Mouse (Mus musculus): ENCODE results near the gene Arid1a.

Arid1a gene

DNA sequence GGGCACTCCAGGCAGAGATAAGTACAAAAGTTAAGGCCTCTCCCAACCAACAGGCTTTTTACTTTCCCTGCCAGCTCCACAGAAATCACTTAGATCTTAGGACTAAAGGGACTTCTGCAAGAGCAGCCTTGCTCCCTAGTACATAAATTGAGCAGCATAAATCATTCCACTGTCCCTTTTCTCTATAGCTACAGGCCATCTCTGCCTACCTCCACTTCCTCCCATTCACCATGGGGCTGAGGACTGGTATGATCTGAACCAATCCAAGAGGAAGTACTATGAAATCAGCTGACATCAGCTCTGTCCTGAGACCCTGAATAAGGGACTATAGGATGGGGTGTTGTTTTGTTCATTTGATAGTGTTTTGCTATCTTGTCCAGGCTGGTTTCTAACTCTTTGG is 26.4 kb downstream of the Arid1a start:
- DNase-seq = no peak

GRCm38 (mm10) chr4:133729541-133730093 is 27.0 kb downstream of the Arid1a start:
- peak; percentile 76 for DNase-seq

DNA sequence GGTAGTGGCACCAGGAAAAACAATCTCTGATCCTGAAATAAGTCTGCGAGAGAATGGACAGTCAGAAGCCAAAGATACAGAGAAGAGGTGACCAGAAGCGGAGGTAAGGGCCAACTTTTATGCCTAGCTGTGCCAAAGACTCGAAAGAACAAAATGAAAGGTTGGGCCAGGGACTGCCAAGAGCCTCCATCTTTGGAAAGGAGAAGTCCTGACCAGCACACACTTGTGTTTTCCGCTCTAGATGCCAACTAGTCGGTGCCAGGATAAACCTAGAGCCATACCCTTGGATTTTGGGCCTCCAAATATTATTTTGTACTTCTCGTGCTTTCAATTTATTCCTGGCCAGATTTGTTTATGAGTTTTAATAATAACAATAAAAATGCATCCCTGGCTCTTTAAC is 27.6 kb downstream of the Arid1a start:
- DNase-seq = no peak

- DNase-seq = no peak
Observed at GRCm38 (mm10) chr4:133728256-133728655, 28.3 kb downstream of the Arid1a start.

DNA sequence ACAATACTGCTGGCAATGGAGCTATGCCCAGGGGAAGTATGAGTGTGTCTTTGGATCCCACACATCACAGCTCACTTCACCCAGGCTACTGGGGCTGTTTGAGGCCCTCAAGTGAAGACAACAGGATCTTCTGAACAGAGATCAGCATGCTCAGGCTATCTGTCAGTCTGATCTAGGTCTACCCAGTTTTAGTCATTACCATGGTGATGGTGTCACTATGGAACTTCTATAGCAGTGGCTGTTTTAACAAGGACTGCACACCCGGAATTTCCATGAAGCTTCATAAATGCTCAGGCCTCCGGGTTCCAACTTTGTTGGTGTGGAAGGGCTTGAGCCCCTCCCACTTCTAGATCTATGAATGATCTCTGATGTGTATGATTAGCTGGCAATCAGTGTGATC is 30.9 kb downstream of the Arid1a start:
- no peak for DNase-seq

DNA sequence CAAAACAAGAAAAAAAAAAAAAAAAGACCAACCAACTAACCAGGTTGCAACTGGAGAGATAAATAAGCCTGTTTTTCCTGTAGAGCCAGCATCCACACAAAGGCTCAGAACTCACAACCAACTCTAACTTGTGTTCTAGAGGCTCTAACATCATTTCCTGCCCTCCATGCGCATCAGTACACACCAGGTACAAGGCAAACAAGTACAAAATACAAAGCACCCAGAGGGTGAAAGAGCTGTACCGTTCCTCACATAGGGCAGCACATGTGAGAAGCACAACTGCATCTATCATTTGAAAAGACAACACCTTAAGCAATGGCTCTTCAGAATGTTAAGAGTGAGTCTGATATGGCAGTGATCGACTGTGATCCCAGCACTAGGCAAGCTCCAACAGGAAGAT is 36.8 kb downstream of the Arid1a start:
- DNase-seq = no peak

DNA sequence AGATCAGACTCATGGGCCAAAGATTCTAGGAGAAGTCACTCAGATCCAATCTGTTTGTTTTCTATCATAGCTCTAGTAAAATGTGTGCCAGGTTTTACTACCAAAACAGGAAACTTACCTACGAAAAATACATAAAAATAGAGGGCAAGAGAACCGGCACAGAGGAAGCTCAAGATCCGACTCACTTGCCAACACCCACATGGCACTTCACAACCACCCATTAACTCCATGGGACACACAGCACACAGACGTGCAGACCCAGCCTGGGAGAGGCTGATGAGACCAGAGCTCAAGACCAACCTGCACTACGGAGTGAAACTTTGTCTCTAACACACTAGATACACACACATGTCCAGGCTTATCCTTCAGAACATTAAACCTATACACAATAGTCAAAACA is 43.8 kb downstream of the Arid1a start:
- no peak for DNase-seq

DNA sequence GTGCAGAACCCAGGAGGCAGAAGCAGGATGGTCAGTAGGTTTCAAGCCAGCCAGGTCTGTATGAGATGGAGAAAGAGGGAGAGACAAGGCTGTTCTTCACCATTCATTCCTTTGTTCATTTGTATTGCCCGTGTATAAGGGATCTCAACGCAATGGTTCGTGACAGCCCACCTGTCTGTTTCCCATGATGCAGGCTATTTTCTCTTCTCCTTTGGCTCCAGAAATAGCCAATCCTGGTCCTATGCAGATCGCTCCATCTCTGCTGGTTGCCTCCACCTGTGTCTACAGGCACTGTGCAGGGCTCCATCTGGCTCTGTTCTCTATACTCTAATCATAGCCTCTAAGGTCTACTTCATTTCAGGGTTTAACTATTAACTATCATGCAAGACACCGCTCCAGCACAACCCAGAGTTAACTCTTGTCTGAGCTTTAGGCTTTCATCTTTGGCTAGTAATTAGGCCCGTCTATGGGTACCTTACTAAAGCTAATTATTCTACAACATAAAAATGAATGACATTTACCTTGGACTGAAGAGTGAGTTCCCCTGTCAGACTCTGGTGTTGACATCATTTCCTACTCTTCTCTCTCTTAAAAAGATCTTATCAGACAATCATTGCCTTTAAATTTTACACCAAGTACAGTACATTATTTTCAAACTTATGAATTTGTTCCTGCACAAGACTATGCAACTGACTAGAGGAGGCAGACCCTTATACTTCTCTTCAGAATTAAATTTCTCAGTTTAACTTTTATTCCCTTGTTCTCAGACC is 45.1 kb downstream of the Arid1a start:
- DNase-seq = no peak

DNA sequence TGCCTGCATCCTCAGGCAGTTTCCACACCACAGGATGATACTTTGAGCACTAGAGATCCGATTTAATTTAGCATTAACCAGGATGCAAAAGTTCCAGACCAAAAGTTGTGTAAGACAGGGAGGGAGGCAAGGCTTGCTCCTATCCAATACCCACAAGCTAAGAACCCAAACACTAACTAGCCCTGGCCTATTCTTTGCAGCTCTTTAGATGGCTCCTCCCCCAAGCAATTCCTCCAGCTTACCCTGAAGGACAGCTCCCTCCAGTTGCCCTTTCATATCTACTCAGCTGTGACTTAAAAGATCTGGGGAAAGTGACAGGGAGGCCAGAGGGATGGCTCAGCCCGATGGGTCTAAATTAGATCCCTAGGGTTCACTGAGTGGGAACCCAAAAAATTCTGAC is 47.2 kb downstream of the Arid1a start:
- DNase-seq = no peak

DNA sequence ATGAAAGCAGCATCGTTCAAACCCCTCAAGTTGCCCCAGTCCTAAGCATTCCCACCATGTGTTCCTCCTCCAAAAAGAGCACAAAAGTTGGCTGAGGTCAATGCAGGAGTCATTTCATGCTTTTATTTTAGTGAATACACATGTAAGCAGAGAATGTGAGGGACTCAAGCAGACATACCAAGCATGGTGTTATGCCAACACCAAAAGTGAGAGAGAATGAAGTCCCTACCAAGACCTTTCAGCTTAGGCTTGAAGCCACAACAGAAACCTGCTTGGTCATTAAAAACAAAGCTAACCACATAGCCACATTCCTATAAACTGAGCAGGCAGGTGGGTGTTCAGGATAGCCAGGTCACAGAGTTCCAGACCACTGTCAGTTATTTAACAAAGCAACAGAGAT is 49.1 kb downstream of the Arid1a start:
- DNase-seq = no peak

GRCm38 (mm10) chr4:133706956-133707355 is 49.6 kb downstream of the Arid1a start:
- DNase-seq = peak; percentile 44

DNA sequence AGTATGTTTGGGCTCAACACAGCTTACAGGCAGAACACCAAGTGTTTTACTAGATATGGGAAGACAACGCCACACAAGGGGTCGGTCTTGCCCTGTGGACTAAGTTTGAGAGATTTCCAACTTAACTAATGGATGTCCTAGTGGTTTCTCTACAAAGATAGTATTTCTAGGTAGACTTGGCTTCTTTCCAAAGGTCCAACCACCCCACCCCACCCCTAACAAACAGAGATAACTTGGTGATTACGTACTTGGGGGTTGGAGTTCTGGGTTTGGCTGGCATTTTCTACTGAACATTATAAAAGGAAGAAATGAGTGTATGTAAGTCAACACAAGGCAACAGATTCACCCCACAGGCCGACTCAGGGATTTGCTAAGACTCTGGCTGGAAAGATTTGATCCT is 51.5 kb downstream of the Arid1a start:
- no peak for DNase-seq

- DNase-seq = peak; percentile 65
Observed at GRCm38 (mm10) chr4:133700905-133701368, 55.6 kb downstream of the Arid1a start.

- no peak for DNase-seq
Observed at GRCm38 (mm10) chr4:133695363-133695762, 61.2 kb downstream of the Arid1a start.

DNA sequence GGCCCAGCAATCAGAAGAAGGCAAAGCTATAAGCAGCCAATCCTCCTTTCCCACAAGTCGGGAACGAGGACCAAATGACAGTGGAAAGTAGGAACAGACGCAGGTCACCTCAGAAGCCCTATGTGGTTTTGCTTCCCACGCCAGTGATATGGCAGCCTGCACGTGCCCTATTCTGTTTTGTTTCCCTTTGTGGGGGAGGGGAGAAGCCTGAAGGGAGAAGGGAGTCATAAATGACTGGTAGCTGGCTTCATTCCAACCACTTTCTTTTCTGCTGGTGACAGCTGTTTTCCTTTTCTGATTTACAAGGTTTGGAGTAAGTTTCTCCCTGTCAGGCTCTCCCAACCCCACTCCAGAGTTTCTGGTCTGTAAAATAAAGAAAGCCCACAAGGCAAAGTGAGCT is 66.3 kb downstream of the Arid1a start:
- no peak for DNase-seq

DNA sequence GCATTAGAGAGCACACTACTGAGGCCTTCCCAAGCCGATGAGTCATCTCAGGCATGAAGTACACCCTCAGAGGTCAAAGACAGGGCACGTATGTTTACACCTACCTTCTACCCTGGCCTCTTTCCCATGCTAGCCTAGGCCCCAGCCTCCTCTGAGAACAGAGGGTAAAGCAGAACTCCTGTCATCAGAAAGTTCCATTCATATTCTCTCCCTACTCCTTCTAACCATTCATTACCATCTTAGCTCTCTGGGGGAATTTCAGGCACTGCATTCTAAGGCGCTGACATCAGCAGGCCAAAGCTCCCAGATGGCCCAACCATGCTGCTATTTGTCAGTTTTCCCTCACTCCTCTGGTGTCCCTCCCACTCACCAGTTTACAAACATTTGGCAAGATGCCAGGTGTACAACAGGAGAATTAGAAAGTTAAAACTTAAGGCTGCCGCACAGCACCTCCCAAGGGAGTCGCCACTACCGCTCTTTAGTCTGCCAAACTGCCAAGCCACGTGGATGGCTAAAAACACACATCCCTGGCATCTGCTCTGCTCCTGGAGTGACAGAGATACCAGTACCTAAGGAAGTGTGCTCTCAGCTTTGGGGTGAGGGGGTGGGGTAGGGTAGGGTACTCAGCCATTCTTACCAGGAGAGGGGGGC is 68.0 kb downstream of the Arid1a start:
- DNase-seq = no peak

DNA sequence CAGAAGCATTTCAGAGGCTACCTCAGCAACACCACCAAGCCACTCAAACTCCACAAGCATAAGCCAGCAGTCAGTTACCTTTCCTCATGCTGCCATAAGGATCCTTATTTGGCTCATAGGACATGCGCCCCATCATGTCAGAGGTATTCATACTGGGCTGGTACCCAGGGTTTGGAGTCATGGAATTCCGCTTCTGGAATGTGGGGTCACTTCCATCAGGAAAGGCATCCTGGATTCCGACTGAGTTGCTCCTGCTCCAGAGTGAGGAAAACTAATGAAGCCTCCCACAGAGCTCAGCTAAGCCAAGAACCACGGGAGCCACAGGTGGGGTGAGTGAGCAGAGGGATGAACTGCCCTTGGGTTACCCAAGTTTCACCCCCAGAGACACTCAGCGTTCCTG is 69.4 kb downstream of the Arid1a start:
- no peak for DNase-seq

- DNase-seq = no peak
Observed at GRCm38 (mm10) chr4:133686512-133686911, 70.1 kb downstream of the Arid1a start.

DNA sequence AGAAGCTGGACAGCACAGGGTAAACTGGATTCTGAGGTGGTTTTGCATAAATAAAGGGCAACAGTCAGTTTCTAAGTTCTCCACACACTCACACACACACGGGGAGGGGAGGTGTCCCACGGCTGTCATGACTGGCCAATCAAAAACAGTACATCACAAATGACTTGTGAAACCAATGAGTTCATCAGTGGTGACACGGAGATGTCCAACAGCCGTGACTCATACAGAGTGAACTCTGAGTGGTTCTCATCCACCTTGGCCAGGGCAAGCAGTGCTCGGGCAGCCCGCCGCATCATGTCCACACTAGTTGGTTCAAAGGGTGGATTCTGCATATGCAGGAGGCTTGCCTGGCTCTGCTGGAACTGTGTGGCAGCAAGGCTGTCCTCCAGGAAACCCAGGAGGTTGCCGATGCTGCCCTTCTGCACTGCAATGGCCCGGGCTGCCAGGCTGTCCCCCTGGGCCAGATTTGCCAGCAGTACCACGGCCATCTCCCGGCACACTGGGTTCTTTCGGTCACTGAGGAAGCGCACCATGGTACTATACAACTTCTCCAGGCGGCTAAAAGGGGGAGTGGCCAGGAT is 76.3 kb downstream of the Arid1a start:
- DNase-seq = no peak

- no peak for DNase-seq
Observed at GRCm38 (mm10) chr4:133679629-133680028, 76.9 kb downstream of the Arid1a start.

DNA sequence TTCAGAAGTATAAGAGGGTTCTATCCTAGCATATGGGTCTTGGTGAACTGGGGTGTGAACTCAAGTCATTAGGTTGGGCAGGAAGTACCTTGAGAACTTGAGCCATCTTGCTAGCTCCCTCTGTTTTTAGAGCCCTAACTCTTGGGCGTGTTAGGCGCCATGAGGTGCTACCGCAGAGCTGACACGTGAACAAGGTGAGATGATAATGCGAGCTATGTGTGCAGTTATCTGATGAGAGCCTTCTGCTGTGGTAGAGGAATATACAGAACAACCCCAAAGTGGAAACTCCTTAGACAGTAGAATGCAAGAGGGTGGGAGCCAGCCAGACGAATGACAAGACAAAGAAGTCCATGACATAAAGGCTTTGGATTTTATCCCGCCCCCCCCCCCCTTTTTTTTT is 79.3 kb downstream of the Arid1a start:
- DNase-seq = no peak

GRCm38 (mm10) chr4:133676189-133676588 is 80.4 kb downstream of the Arid1a start:
- no peak for DNase-seq

DNA sequence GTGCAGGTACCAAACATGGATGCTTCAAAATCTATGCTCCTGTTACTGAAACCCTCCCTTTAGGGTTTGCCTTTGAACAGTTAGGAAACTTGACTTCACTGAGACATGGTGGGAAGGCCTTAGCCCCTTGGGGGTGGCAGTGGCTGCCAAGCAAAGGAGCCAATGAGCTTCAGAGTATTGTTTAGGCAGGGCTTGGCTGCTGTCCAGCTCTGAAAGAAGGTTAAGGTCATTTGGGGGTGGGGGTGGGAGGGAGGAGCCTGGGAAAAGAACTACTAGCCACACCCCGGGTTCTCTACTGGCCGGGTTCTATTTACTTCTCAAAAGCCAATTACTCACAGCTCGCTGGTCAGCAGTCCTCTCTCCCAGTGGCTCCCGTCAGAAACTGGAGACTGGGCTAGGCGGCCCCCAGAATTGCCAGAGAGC is 81.0 kb downstream of the Arid1a start:
- DNase-seq = peak; percentile 47

DNA sequence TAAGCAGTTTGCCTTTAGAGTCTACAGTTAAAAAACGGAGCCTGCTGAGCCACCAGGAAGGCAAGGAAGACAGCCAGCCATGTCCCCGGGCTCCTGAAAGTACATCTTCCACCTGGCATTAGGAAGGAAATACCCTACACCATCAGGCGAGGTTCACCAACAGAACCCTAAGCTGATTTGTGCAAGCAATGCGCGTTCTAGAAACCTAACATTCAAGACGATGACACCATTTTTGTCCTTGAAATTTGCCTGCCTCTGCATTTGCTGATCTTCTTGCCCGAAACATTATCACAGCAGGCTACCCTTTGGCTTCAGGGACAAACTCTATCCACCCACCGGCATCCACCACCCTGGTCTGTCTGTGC is 82.3 kb downstream of the Arid1a start:
- no peak for DNase-seq

Measured in right cerebral cortex, postnatal 14 days (tissue).